8 mouse cellular contexts compared by ENCODE assay signal in the genomic region with DNA sequence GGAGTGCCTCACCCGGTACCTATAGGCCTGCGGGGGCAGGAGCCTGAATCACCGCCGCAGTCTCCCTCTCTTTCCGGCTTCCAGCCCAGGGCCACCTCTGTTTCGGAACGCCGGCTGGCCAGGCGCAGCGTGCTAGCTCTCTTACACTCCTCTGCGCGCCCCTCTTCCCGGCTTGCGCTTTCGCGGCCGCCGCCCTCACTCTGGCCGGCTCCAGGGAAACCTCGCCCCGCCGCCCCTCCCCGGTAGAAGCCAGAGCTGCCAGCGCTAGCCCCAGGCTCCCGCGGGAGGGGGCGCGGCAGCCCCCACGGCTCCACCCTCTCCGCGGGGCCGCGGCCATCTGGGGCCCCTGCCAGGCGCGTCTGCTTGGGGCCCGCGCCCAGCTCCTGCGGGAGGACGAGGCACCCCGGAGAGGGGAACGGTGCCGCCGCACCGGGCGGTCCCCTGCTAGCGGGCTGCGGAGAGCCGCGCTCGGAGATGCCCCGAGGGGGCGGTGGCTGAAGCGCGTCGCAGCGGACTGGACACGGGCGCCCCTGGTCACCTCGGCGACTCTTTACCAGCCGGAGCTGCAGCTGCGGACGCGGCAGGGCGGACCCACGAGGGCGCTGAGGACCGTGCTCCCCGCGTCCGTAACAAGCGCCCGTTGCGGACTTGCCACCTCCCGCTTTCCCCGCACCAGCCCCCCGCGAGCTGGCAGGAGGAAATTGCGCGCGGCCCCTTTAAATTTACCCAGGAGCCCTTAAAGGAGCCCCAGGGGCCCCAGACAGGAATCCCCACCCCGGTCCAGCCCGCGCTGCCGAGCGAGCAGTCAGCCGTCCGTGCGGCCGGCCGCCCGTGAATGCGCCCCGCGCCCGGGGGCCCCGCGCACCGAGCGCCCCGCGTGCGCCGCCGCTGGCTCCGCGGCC. TPM values are rescaled to one million over a fixed set of nuclear protein-coding genes. Genes with fewer than 3 reads are reported as not detected.
A peak's percentile ranks its signal among the peaks of the same experiment; 100 is the strongest.
DNase-seq lines count a peak whose midpoint lies in the region; ATAC-seq and TF ChIP-seq lines count a peak whose summit lies in the region.

A gene (plus strand): TSS at position 792 of the 902 bp plus-strand sequence.

- peak within 1 kb of the TSS; percentile 86 for H3K9ac ChIP-seq in ES-E14 (ENCODE audit: insufficient read depth, low read depth, low read length, poor library complexity, severe bottlenecking)
- peak within 1 kb of the TSS; percentile 97 for H3K9ac ChIP-seq in forebrain, embryonic 16.5 days (replicated peaks; ENCODE audit: low read depth, low read length)
- H3K9ac ChIP-seq in lung, embryonic 14.5 days: peak within 1 kb of the TSS; percentile 99

- no peak for TF ChIP-seq CTCF in lung, embryonic 14.5 days (IDR thresholded peaks at IDR 0.05; ENCODE audit: low read depth)

- no peaks in the 10 kb centered on the region for H3K27me3 ChIP-seq in forebrain, embryonic 16.5 days (replicated peaks; ENCODE audit: control insufficient read depth, insufficient read depth, low read length)
- no peaks in the 10 kb centered on the region for H3K27me3 ChIP-seq in lung, embryonic 14.5 days (ENCODE audit: insufficient read depth, low read length)

- DNase-seq in ES-E14 (ENCODE audit: low read depth, low spot score): no peak
- DNase-seq in c-Kit-positive CD71-positive TER-119-positive erythroid progenitor cells, embryonic 14.5 days (ENCODE audit: low spot score): peak; percentile 49
- DNase-seq in heart, postnatal 10 days: peak; percentile 86 to 90
- peak; percentile 48 to 72 for DNase-seq in layer of hippocampus, adult 18-20 months (ENCODE audit: low spot score in 2 of 2)
- peak; percentile 91 for DNase-seq in lung, embryonic 14.5 days
- DNase-seq in ovary, postnatal 14 days (ENCODE audit: low spot score): peak; percentile 66
- DNase-seq in thymus, postnatal 36 days: peak; percentile 72 to 81

- in situ Hi-C loops in ES-E14 (cut with MboI; ENCODE audit: low sequenced_read_pairs in 2 of 2, unreplicated experiment in 2 of 2): no loop called here

- peak; percentile 55 for ATAC-seq in forebrain, embryonic 16.5 days
- ATAC-seq in lung, embryonic 14.5 days (ENCODE audit: insufficient read depth): peak; percentile 72

- H3K4me3 ChIP-seq in ES-E14 (ENCODE audit: insufficient read depth in 1 of 2, low read depth in 1 of 2, low read length in 2 of 2, poor library complexity in 1 of 2, severe bottlenecking in 1 of 2): peak within 1 kb of the TSS; percentile 82 to 97
- H3K4me3 ChIP-seq in forebrain, embryonic 16.5 days (replicated peaks; ENCODE audit: low read length): peak within 1 kb of the TSS; percentile 83
- H3K4me3 ChIP-seq in lung, embryonic 14.5 days (ENCODE audit: low read depth, low read length): peak within 1 kb of the TSS; percentile 80

- no peak within 1 kb of the TSS; the same call in 1 of the 2 replicates for H3K27ac ChIP-seq in ES-E14 (ENCODE audit: insufficient read depth, low read depth, low read length, poor library complexity, severe bottlenecking)
- peak within 1 kb of the TSS; percentile 98 for H3K27ac ChIP-seq in forebrain, embryonic 16.5 days (ENCODE audit: low read length)
- peak within 1 kb of the TSS; percentile 94 for H3K27ac ChIP-seq in lung, embryonic 14.5 days (ENCODE audit: low read depth)

- peaks cover 0 to 14% of the 10 kb centered on the region in 2 experiments; a peak in 2 of 4 replicates for H3K4me1 ChIP-seq in ES-E14 (ENCODE audit: control insufficient read depth in 2 of 2, insufficient read depth in 2 of 2, low read length in 2 of 2, poor library complexity in 1 of 2)
- H3K4me1 ChIP-seq in forebrain, embryonic 16.5 days (replicated peaks; ENCODE audit: control insufficient read depth, insufficient read depth, low read length): peaks cover 38% of the 10 kb centered on the region
- H3K4me1 ChIP-seq in lung, embryonic 14.5 days (ENCODE audit: insufficient read depth): peaks cover 24% of the 10 kb centered on the region

- H3K36me3 ChIP-seq in ES-E14 (ENCODE audit: control insufficient read depth, insufficient read depth, low read length, poor library complexity, severe bottlenecking): peaks cover 9% of the 10 kb centered on the region
- H3K36me3 ChIP-seq in forebrain, embryonic 16.5 days (ENCODE audit: control insufficient read depth, insufficient read depth): no peaks in the 10 kb centered on the region
- peaks cover 23% of the 10 kb centered on the region for H3K36me3 ChIP-seq in lung, embryonic 14.5 days (ENCODE audit: insufficient read depth)

- H3K4me2 ChIP-seq in forebrain, embryonic 16.5 days (ENCODE audit: low read length): peak within 1 kb of the TSS; percentile 70
- peak within 1 kb of the TSS; percentile 91 for H3K4me2 ChIP-seq in lung, embryonic 14.5 days

- WGBS in forebrain, embryonic 16.5 days: under 1% methylated on average over 100 of the region's 107 CpGs
- WGBS in lung, embryonic 14.5 days: under 1% methylated on average over 107 of the region's 107 CpGs

- no peaks in the 10 kb centered on the region for H3K9me3 ChIP-seq in ES-E14 (ENCODE audit: control insufficient read depth, insufficient read depth, low read depth, low read length)
- H3K9me3 ChIP-seq in forebrain, embryonic 16.5 days (ENCODE audit: control insufficient read depth, low read length): no peaks in the 10 kb centered on the region
- H3K9me3 ChIP-seq in lung, embryonic 14.5 days (ENCODE audit: low read depth, low read length): no peaks in the 10 kb centered on the region

- intact Hi-C loops in heart, postnatal 10 days (cut with DNase I): loop anchor here (2.0 kb wide), 1 partner anchor 184 kb away; no protein-coding TSS in a partner anchor

TF ChIP-seq in ES-E14, 5 proteins besides CTCF, POLR2A, EP300 and RAD21:
- TF ChIP-seq CHD2 (IDR thresholded peaks at IDR 0.05; ENCODE audit: low read depth, low read length): no peak
- 0 out of 2 replicates have a peak, but pooled peaks have one; percentile 40 for TF ChIP-seq HCFC1 (IDR thresholded peaks at IDR 0.05; ENCODE audit: borderline replicate concordance, insufficient read depth, low read length)
- no peak for TF ChIP-seq MAFK (IDR thresholded peaks at IDR 0.05; ENCODE audit: insufficient read depth, low read depth, low read length)
TF ChIP-seq in ES-E14: peak in this region for 1.

RNA-seq across cellular contexts. Expression of the gene that starts here (rescaled TPM):
- total RNA-seq in ES-E14 (2012; rRNA removed): 28.3 and 40.4 TPM in 2 replicates
- 22.8 and 25.8 TPM in 2 replicates for polyA plus RNA-seq in forebrain, embryonic 16.5 days (2015; fragmentation: Nextera tagmentation; extraction: Ambion mirVana)
- 10 to 100 TPM; 25.1 to 32.8 TPM for total RNA-seq in heart, postnatal 10 days (2021)
- total RNA-seq in layer of hippocampus, adult 18-20 months (2021): 10 to 100 TPM; 43.8 to 44.2 TPM
- polyA plus RNA-seq in lung, embryonic 14.5 days (2014; fragmentation: Nextera tagmentation; extraction: Ambion mirVana): 8.6 and 9.5 TPM in 2 replicates
